Comparison of ENCODE assay signal across 14 mouse cellular contexts in genomic region chr10:46718349-46719087, GRCm38 (mm10).
DNase-seq lines count a peak whose midpoint lies in the region; ATAC-seq lines count a peak whose summit lies in the region.
"Had no signal": no experiment of that assay in that cellular context is flagged by ENCODE, and none has a peak within 500 bp of the region (broad histone marks: within the 10 kb centered on the region; RNA-seq: fewer than 3 reads in every experiment).

No protein-coding gene starts in this region.

- no peak overlapping the region for H3K4me3 ChIP-seq in forebrain, embryonic 12.5 days (replicated peaks)
- H3K4me3 ChIP-seq in neural tube, embryonic 13.5 days, result no peak overlapping the region
- no peak overlapping the region for H3K4me3 ChIP-seq in limb, embryonic 10.5 days
- H3K4me3 ChIP-seq: embryonic facial prominence, embryonic 15.5 days; gastrocnemius, adult 2 months; megakaryocyte, embryonic 14.5 days had no signal

- H3K36me3 ChIP-seq in forebrain, embryonic 12.5 days (replicated peaks), result no peaks in the 10 kb centered on the region
- H3K36me3 ChIP-seq in neural tube, embryonic 13.5 days, result no peaks in the 10 kb centered on the region
- no peaks in the 10 kb centered on the region for H3K36me3 ChIP-seq in limb, embryonic 10.5 days
- H3K36me3 ChIP-seq: embryonic facial prominence, embryonic 15.5 days had no signal

- WGBS in forebrain, embryonic 12.5 days, result 54% methylated on average over 2 of the region's 2 CpGs
- WGBS in neural tube, embryonic 13.5 days, result 34% methylated on average over 2 of the region's 2 CpGs
- WGBS in limb, embryonic 10.5 days, result 88% methylated on average over 2 of the region's 2 CpGs

- H3K4me2 ChIP-seq in forebrain, embryonic 12.5 days, result no peak overlapping the region
- H3K4me2 ChIP-seq in neural tube, embryonic 13.5 days, result no peak overlapping the region
- H3K4me2 ChIP-seq: embryonic facial prominence, embryonic 15.5 days; lung, embryonic 14.5 days had no signal

- no peak overlapping the region for H3K9ac ChIP-seq in forebrain, embryonic 12.5 days
- no peak overlapping the region for H3K9ac ChIP-seq in neural tube, embryonic 13.5 days
- H3K9ac ChIP-seq: embryonic facial prominence, embryonic 15.5 days; lung, embryonic 14.5 days had no signal

- DNase-seq in left cerebral cortex, adult 9 months (ENCODE audit: low spot score in 2 of 2), result peak; percentile 2 to 3
- no peak for DNase-seq in left cerebral cortex, adult 18-20 months (ENCODE audit: low spot score in 2 of 2)
- peak; percentile 46 for DNase-seq in layer of hippocampus, adult 11-12 months (ENCODE audit: low spot score)
- DNase-seq in kidney, postnatal 36 days, result no peak
- no peak for DNase-seq in limb, embryonic 10.5 days (ENCODE audit: low spot score)
- DNase-seq: cerebellum, postnatal 36 days; gastrocnemius, adult 2 months; lung, embryonic 14.5 days had no signal

- H3K4me1 ChIP-seq in forebrain, embryonic 12.5 days, result peaks cover 3% of the 10 kb centered on the region; the same call in 1 of the 2 replicates
- no peaks in the 10 kb centered on the region; the same call in 1 of the 2 replicates for H3K4me1 ChIP-seq in neural tube, embryonic 13.5 days (replicated peaks)
- no peaks in the 10 kb centered on the region for H3K4me1 ChIP-seq in limb, embryonic 10.5 days
- H3K4me1 ChIP-seq: embryonic facial prominence, embryonic 15.5 days; megakaryocyte, embryonic 14.5 days had no signal

- no peaks in the 10 kb centered on the region for H3K27me3 ChIP-seq in forebrain, embryonic 12.5 days
- H3K27me3 ChIP-seq in neural tube, embryonic 13.5 days, result no peaks in the 10 kb centered on the region
- H3K27me3 ChIP-seq in limb, embryonic 10.5 days (ENCODE audit: low read depth, poor library complexity, severe bottlenecking), result no peaks in the 10 kb centered on the region
- H3K27me3 ChIP-seq: embryonic facial prominence, embryonic 15.5 days; megakaryocyte, embryonic 14.5 days had no signal

- peak; percentile 66 for ATAC-seq in forebrain, embryonic 12.5 days (ENCODE audit: low FRiP score)
- ATAC-seq in neural tube, embryonic 13.5 days (ENCODE audit: low read depth), result peak; percentile 92
- no peak for ATAC-seq in erythroid progenitor cell, adult 5-6 weeks (replicated peaks; ENCODE audit: low FRiP score, poor library complexity, severe bottlenecking)
- ATAC-seq: intestine, embryonic 16.5 days had no signal

- no peaks in the 10 kb centered on the region for H3K9me3 ChIP-seq in forebrain, embryonic 12.5 days
- no peaks in the 10 kb centered on the region for H3K9me3 ChIP-seq in neural tube, embryonic 13.5 days
- no peaks in the 10 kb centered on the region for H3K9me3 ChIP-seq in limb, embryonic 10.5 days (replicated peaks)
- H3K9me3 ChIP-seq: embryonic facial prominence, embryonic 15.5 days; megakaryocyte, embryonic 14.5 days had no signal

- H3K27ac ChIP-seq in forebrain, embryonic 12.5 days, result no peak overlapping the region; the same call in 1 of the 2 replicates
- H3K27ac ChIP-seq in neural tube, embryonic 13.5 days (replicated peaks), result peak overlapping the region; percentile 78
- no peak overlapping the region for H3K27ac ChIP-seq in limb, embryonic 10.5 days
- H3K27ac ChIP-seq: embryonic facial prominence, embryonic 15.5 days; gastrocnemius, adult 2 months had no signal

Comparison
In these comparisons a context has a peak if more than half of its experiments do, and no peak if none do; other contexts are left out.
1. DNase-seq: peak in left cerebral cortex, adult 9 months (2 of 2) and layer of hippocampus, adult 11-12 months (single experiment); none in left cerebral cortex, adult 18-20 months (0 of 2), kidney, postnatal 36 days (0 of 2) and limb, embryonic 10.5 days (single experiment).